Mouse (Mus musculus) Muller cell, postnatal 12 days (primary cell): ENCODE measurements around the gene Zfy2.

Experiments
- DNase-seq: peaks from one replicate; pipeline ENCODE4 v3.0.0-alpha.2; 2015; ENCODE audit errors: inconsistent ontology term

Gene Zfy2

GRCm38 (mm10) chrY:2170309-2170708 lies at the start of gene Zfy2:
Gene Zfy2, minus strand, starts transcription at chrY:2170409.
- no peak for DNase-seq
